Mouse (Mus musculus): ENCODE measurements around the gene Sgsm1. TPM values are rescaled to one million over a fixed set of nuclear protein-coding genes. Genes with fewer than 3 reads are reported as not detected.

Gene Sgsm1
- polyA plus RNA-seq, 1 experiment from 2014 or later: 7.1 TPM

GRCm38 (mm10) chr5:113292179-113292578 lies 18.4 kb downstream of the Sgsm1 start:
- Histone ChIP-seq H3K4me2 (ENCODE audit: low read depth, low read length) (no peak overlapping the region), H3K9ac (ENCODE audit: low read length) (no peak overlapping the region), H3K27ac (ENCODE audit: low read length) (no peak overlapping the region), H3K36me3 (ENCODE audit: control insufficient read depth, insufficient read depth, low read length) (no peaks in the 10 kb centered on the region), H3K4me3 (replicated peaks; ENCODE audit: low read length) (no peak overlapping the region), H3K9me3 (replicated peaks; ENCODE audit: control insufficient read depth, low read length) (no peaks in the 10 kb centered on the region), H3K27me3 (ENCODE audit: control insufficient read depth, insufficient read depth, low read length) (peaks cover 16% of the 10 kb centered on the region), H3K4me1 (ENCODE audit: control insufficient read depth, insufficient read depth, low read length) (0 out of 2 replicates have a peak, but pooled peaks cover under 1% of the 10 kb centered on the region)
- WGBS: 13% methylated on average over 8 of the region's 8 CpGs
- ATAC-seq (ENCODE audit: insufficient read depth, low FRiP score): no peak

- Histone ChIP-seq H3K4me1 (ENCODE audit: control insufficient read depth, insufficient read depth, low read length) (0 out of 2 replicates have a peak, but pooled peaks cover 4% of the 10 kb centered on the region), H3K27me3 (ENCODE audit: control insufficient read depth, insufficient read depth, low read length) (peaks cover 21% of the 10 kb centered on the region), H3K4me2 (ENCODE audit: low read depth, low read length) (no peak overlapping the region), H3K4me3 (replicated peaks; ENCODE audit: low read length) (no peak overlapping the region), H3K9me3 (replicated peaks; ENCODE audit: control insufficient read depth, low read length) (no peaks in the 10 kb centered on the region), H3K9ac (ENCODE audit: low read length) (no peak overlapping the region), H3K36me3 (ENCODE audit: control insufficient read depth, insufficient read depth, low read length) (no peaks in the 10 kb centered on the region), H3K27ac (ENCODE audit: low read length) (no peak overlapping the region)
- ATAC-seq (ENCODE audit: insufficient read depth, low FRiP score): no peak
- WGBS: 77% methylated on average over 4 of the region's 4 CpGs
Observed at GRCm38 (mm10) chr5:113291125-113291524, 19.5 kb downstream of the Sgsm1 start.

GRCm38 (mm10) chr5:113290149-113290548 lies 20.4 kb downstream of the Sgsm1 start:
- peaks cover 21% of the 10 kb centered on the region for H3K27me3 ChIP-seq (ENCODE audit: control insufficient read depth, insufficient read depth, low read length)
- H3K9ac ChIP-seq (ENCODE audit: low read length): no peak overlapping the region
- 34% methylated on average over 14 of the region's 14 CpGs for whole genome bisulfite sequencing
- H3K4me1 ChIP-seq (ENCODE audit: control insufficient read depth, insufficient read depth, low read length): 0 out of 2 replicates have a peak, but pooled peaks cover 4% of the 10 kb centered on the region
- no peak overlapping the region for H3K4me3 ChIP-seq (replicated peaks; ENCODE audit: low read length)
- no peak overlapping the region for H3K27ac ChIP-seq (ENCODE audit: low read length)
- no peaks in the 10 kb centered on the region for H3K36me3 ChIP-seq (ENCODE audit: control insufficient read depth, insufficient read depth, low read length)
- no peaks in the 10 kb centered on the region for H3K9me3 ChIP-seq (replicated peaks; ENCODE audit: control insufficient read depth, low read length)
- H3K4me2 ChIP-seq (ENCODE audit: low read depth, low read length): no peak overlapping the region
- ATAC-seq (ENCODE audit: insufficient read depth, low FRiP score): no peak

- H3K4me1 ChIP-seq (ENCODE audit: control insufficient read depth, insufficient read depth, low read length): 0 out of 2 replicates have a peak, but pooled peaks cover 4% of the 10 kb centered on the region
- WGBS: 40% methylated on average over 13 of the region's 13 CpGs
- H3K4me3 ChIP-seq (replicated peaks; ENCODE audit: low read length): no peak overlapping the region
- H3K27me3 ChIP-seq (ENCODE audit: control insufficient read depth, insufficient read depth, low read length): peaks cover 21% of the 10 kb centered on the region
- no peak overlapping the region for H3K4me2 ChIP-seq (ENCODE audit: low read depth, low read length)
- H3K27ac ChIP-seq (ENCODE audit: low read length): no peak overlapping the region
- no peaks in the 10 kb centered on the region for H3K36me3 ChIP-seq (ENCODE audit: control insufficient read depth, insufficient read depth, low read length)
- no peak overlapping the region for H3K9ac ChIP-seq (ENCODE audit: low read length)
- H3K9me3 ChIP-seq (replicated peaks; ENCODE audit: control insufficient read depth, low read length): no peaks in the 10 kb centered on the region
- ATAC-seq (ENCODE audit: insufficient read depth, low FRiP score): no peak
Observed at GRCm38 (mm10) chr5:113288490-113288889, 22.1 kb downstream of the Sgsm1 start.

GRCm38 (mm10) chr5:113287762-113288161 lies 22.8 kb downstream of the Sgsm1 start:
- no peak for ATAC-seq (ENCODE audit: insufficient read depth, low FRiP score)
- Histone ChIP-seq H3K4me3 (replicated peaks; ENCODE audit: low read length) (no peak overlapping the region), H3K9me3 (replicated peaks; ENCODE audit: control insufficient read depth, low read length) (no peaks in the 10 kb centered on the region), H3K4me2 (ENCODE audit: low read depth, low read length) (no peak overlapping the region), H3K27me3 (ENCODE audit: control insufficient read depth, insufficient read depth, low read length) (peaks cover 21% of the 10 kb centered on the region), H3K27ac (ENCODE audit: low read length) (no peak overlapping the region), H3K4me1 (ENCODE audit: control insufficient read depth, insufficient read depth, low read length) (0 out of 2 replicates have a peak, but pooled peaks cover 4% of the 10 kb centered on the region), H3K9ac (ENCODE audit: low read length) (no peak overlapping the region), H3K36me3 (ENCODE audit: control insufficient read depth, insufficient read depth, low read length) (no peaks in the 10 kb centered on the region)
- WGBS: 38% methylated on average over 5 of the region's 5 CpGs

GRCm38 (mm10) chr5:113286591-113287520 lies 23.7 kb downstream of the Sgsm1 start:
- Histone ChIP-seq H3K36me3 (ENCODE audit: control insufficient read depth, insufficient read depth, low read length) (no peaks in the 10 kb centered on the region), H3K27ac (ENCODE audit: low read length) (no peak overlapping the region), H3K9ac (ENCODE audit: low read length) (no peak overlapping the region), H3K4me3 (replicated peaks; ENCODE audit: low read length) (peak overlapping the region; percentile 19; the same call in 1 of the 2 replicates), H3K9me3 (replicated peaks; ENCODE audit: control insufficient read depth, low read length) (no peaks in the 10 kb centered on the region), H3K4me1 (ENCODE audit: control insufficient read depth, insufficient read depth, low read length) (0 out of 2 replicates have a peak, but pooled peaks cover 4% of the 10 kb centered on the region), H3K4me2 (ENCODE audit: low read depth, low read length) (peak overlapping the region; percentile 35), H3K27me3 (ENCODE audit: control insufficient read depth, insufficient read depth, low read length) (peaks cover 21% of the 10 kb centered on the region)
- ATAC-seq (ENCODE audit: insufficient read depth, low FRiP score): no peak; the same call in 1 of the 2 replicates
- 5% methylated on average over 59 of the region's 60 CpGs for WGBS

GRCm38 (mm10) chr5:113286048-113286447 lies 24.5 kb downstream of the Sgsm1 start:
- Histone ChIP-seq H3K27ac (ENCODE audit: low read length) (no peak overlapping the region), H3K36me3 (ENCODE audit: control insufficient read depth, insufficient read depth, low read length) (no peaks in the 10 kb centered on the region), H3K9ac (ENCODE audit: low read length) (no peak overlapping the region), H3K27me3 (ENCODE audit: control insufficient read depth, insufficient read depth, low read length) (peaks cover 21% of the 10 kb centered on the region), H3K9me3 (replicated peaks; ENCODE audit: control insufficient read depth, low read length) (no peaks in the 10 kb centered on the region), H3K4me3 (replicated peaks; ENCODE audit: low read length) (no peak overlapping the region), H3K4me2 (ENCODE audit: low read depth, low read length) (no peak overlapping the region), H3K4me1 (ENCODE audit: control insufficient read depth, insufficient read depth, low read length) (0 out of 2 replicates have a peak, but pooled peaks cover 4% of the 10 kb centered on the region)
- 70% methylated on average over 11 of the region's 11 CpGs for WGBS
- no peak for ATAC-seq (ENCODE audit: insufficient read depth, low FRiP score)

GRCm38 (mm10) chr5:113285541-113285940 lies 25.0 kb downstream of the Sgsm1 start:
- Histone ChIP-seq H3K4me3 (replicated peaks; ENCODE audit: low read length) (no peak overlapping the region), H3K9me3 (replicated peaks; ENCODE audit: control insufficient read depth, low read length) (no peaks in the 10 kb centered on the region), H3K4me2 (ENCODE audit: low read depth, low read length) (no peak overlapping the region), H3K4me1 (ENCODE audit: control insufficient read depth, insufficient read depth, low read length) (0 out of 2 replicates have a peak, but pooled peaks cover 4% of the 10 kb centered on the region), H3K27me3 (ENCODE audit: control insufficient read depth, insufficient read depth, low read length) (peaks cover 21% of the 10 kb centered on the region), H3K27ac (ENCODE audit: low read length) (no peak overlapping the region), H3K9ac (ENCODE audit: low read length) (no peak overlapping the region), H3K36me3 (ENCODE audit: control insufficient read depth, insufficient read depth, low read length) (no peaks in the 10 kb centered on the region)
- WGBS: 59% methylated on average over 16 of the region's 16 CpGs
- ATAC-seq (ENCODE audit: insufficient read depth, low FRiP score): no peak

- WGBS: 68% methylated on average over 2 of the region's 2 CpGs
- H3K36me3 ChIP-seq (ENCODE audit: control insufficient read depth, insufficient read depth, low read length): no peaks in the 10 kb centered on the region
- no peaks in the 10 kb centered on the region for H3K9me3 ChIP-seq (replicated peaks; ENCODE audit: control insufficient read depth, low read length)
- H3K9ac ChIP-seq (ENCODE audit: low read length): no peak overlapping the region
- 0 out of 2 replicates have a peak, but pooled peaks cover 4% of the 10 kb centered on the region for H3K4me1 ChIP-seq (ENCODE audit: control insufficient read depth, insufficient read depth, low read length)
- H3K27me3 ChIP-seq (ENCODE audit: control insufficient read depth, insufficient read depth, low read length): peaks cover 19% of the 10 kb centered on the region
- no peak overlapping the region for H3K27ac ChIP-seq (ENCODE audit: low read length)
- no peak overlapping the region for H3K4me3 ChIP-seq (replicated peaks; ENCODE audit: low read length)
- H3K4me2 ChIP-seq (ENCODE audit: low read depth, low read length): no peak overlapping the region
- no peak for ATAC-seq (ENCODE audit: insufficient read depth, low FRiP score)
Observed at GRCm38 (mm10) chr5:113283726-113284125, 26.9 kb downstream of the Sgsm1 start.
